Mouse (Mus musculus) ES-Bruce4 (cell line): ENCODE measurements at regions not wholly inside any gene's neighbourhood (a gene's known extent, or its start where the extent isn't known, plus 50 kb on each side); places are given as distances from the start of the nearest gene placed in this dataset.

ENCODE experiments used
- CTCF ChIP-seq: IDR thresholded peaks from one replicate; pipeline ENCODE4 v1.8.1; 2011; ENCODE audit warnings: low read depth, low read length
- POLR2A ChIP-seq: IDR thresholded peaks from one replicate; pipeline ENCODE4 v1.8.1; 2011; ENCODE audit warnings: low read length; ENCODE audit not compliant: insufficient read depth

DNA sequence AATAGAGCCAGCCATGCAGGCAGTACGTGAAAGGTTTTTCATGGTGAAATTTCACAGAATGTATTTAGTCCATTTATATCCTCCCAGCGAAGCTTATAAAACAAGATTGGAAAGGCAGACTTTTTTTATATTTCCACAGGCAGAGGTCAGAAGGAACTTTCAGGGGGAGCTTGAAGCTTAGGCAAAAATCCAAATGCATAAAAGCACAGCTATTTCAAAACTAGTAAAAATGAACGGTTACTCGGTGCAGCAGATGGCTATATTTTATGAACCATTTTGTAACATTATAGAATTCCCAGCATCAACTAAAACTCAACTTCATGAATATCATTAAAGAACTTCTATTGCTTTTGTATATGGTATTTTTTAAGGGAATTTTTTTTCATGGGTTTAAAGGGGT, 518.1 kb upstream of the Robo2 start:
- TF ChIP-seq POLR2A (no peak), CTCF (no peak)
